Mouse (Mus musculus) embryo, embryonic 10 days (tissue): ENCODE data around the gene Armc8.
A peak's percentile ranks its signal among the peaks of the same experiment; 100 is the strongest.
"Not testable (repeated sequence)": the region's sequence is repeated elsewhere in the genome, so short reads cannot be mapped to it uniquely, and the experiment has no call there.

Source experiments
- DNase-seq: peaks from one replicate; pipeline ENCODE4 v3.0.0-alpha.2; 2015; ENCODE audit warnings: low spot score

Armc8 gene

DNA sequence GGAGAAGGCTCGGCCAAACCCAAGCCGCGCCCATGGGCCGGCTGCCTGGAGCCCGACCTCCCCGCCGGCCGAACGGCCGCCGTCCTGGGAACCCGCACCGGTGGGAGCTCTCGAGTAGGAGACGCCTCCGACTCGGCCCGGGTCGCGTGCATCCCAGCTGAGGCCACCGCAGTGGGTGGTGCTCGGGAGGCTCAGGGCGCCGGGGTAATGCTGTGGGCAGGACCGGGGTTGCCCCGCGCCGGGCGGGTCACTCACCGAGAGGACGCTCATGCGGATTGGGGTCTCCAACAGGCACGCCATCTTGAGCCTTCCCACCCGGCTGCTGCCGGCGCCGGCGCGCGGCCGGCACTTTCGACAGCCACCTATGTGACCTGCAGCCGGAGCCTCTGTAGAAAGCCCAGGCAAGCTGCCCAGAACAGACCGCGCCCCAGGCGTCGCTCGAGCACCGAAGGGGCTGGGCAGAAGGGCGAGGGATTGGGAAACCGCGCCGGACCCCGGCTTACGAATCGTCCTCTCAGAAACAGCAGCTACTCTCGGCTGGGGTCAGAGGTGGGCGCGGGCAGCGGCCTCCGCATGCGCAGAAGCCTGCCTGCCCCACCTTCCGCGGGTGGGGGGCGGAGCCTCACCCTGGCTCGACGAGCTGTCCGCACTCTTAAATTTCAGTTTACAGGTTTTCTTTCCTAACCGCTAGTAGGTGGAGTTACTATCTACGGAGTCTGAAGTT lies at the start of gene Armc8:
Armc8 (minus strand) TSS at position 553 of the 724 bp plus-strand sequence.
- DNase-seq = peak; percentile 91

DNA sequence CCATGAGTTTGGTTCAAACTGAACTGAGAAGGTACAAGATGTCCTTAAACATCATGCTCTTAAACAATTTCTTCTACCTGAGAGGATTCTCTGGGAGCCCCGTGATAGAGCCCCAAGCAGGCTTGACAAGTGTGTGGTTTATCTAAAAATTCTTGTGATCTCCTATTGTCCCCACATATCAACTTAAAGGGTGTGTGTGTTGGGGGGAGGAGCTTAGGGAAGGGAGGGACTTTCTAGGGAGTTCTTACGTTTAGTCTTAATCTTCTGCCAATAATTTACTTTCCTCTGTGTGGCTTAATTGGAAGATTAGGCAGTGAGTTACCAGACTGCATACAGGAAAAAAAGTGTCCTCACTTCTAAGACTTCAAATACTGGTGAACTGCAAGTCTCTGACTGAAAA lies 43.5 kb upstream of the Armc8 start, which contains the start of gene A4gnt:
A4gnt (plus strand) TSS at position 301 of the 400 bp plus-strand sequence.
- no peak for DNase-seq

GRCm38 (mm10) chr9:99603566-99603965 lies 34.9 kb upstream of the Armc8 start:
- DNase-seq = no peak

GRCm38 (mm10) chr9:99599127-99599526 lies 30.4 kb upstream of the Armc8 start:
- DNase-seq = not testable (repeated sequence)

GRCm38 (mm10) chr9:99591144-99591543 lies 22.4 kb upstream of the Armc8 start:
- no peak for DNase-seq

DNA sequence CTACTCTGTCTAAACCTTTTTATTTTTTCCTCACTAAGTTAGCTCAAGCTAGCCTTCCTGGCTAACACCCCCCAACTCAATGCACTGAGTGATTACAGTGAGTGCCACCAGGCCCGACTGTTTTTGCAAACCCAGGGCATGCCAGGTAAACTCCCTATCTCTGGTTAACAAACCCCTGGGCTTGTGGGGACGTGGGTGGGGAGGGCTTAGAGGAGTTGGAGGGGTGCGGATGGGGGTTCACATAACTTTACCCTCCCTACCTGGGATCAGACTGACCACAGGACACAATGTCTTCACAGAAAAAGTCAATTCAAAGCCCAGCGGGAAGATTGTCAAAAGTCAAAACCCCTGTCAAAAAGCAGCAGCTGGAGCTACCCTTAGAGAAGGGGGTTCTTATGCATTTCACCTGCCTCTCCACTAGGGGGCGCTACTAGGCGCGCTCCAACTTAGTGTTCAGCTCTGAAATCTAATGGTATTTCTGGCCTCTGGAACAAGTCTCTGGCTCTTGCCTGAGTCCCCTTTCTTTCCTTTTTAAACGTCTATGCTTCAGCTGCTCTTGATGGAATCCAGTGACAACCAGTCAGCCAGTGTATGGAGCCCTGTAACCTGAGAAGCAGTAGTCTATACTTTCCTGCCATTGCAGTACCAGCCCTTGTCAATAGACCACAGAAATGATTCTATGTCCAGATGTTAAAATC lies 19.0 kb upstream of the Armc8 start:
- peak; percentile 75 for DNase-seq

GRCm38 (mm10) chr9:99580655-99581054 lies 12.0 kb upstream of the Armc8 start:
- DNase-seq = peak; percentile 74

DNA sequence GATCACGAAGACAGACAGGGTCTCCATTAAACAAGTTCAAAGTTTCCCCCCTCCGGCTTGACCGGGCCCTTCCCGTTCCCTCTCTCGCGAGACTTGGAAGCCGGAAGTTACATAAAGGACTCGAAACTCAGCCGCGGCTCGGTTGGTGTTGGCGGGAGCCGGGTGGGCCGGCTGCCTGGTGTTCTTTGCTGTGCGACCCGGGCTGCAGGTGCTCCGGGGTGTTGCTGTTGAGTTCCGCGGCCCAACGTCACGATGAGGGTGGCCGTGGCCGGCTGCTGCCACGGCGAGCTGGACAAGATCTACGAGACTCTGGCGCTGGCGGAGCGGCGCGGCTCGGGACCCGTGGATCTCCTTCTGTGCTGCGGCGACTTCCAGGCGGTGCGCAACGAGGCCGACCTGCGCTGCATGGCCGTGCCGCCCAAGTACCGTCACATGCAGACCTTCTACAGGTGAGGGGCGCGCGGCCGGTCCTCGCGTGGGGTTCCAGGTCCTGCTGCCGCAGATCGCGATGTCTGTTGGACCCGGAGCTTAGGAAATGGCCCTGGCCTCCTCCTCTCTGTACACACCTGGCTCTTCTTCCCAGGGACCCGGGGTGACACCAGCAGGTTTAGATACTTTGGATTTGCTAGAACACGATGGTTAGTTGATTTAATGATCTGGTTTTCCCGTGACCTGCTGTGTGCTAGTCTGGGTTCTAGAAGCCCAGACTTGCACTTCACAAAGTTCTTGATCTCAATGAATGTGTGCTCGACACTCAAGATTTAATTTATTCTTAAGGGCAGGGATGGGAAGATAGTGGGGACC lies 7.2 kb upstream of the Armc8 start, which contains the start of gene Dbr1:
Dbr1 (plus strand) TSS at position 123 of the 804 bp plus-strand sequence.
- DNase-seq = peak; percentile 95

DNA sequence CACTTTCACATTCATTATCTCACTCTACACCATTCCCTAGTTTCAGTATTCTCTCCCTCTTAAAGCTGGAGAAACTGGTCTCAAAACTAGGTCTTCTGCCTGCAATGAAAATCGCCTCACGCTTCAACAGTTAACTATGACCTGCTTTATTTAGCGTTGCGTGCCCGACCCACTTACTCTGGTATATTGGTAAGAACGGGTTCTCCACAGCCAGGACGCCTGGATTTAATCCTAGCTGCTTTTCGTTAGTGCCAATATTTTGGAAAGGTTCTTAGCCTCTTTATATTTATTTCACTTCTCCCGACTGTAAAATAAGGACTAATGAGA lies 335 bp upstream of the Armc8 start:
- DNase-seq = peak; percentile 63

DNA sequence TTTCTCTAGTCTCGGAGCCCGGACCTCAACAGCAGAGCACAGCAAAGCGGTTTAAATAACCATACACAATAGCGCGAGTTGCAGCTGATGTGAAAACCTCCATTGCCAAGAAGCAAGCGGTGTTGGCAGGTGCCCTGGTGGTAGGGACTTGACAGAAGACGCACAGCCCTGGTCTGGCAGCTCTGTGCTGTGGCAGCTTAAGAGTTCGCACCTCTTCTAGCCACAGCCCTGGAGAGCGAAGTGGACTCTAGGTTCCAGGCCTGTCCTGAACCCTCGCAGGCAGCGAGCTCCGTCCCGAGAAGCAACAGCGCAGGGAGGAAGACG lies 714 bp downstream of the Armc8 start:
- DNase-seq = peak; percentile 35

DNA sequence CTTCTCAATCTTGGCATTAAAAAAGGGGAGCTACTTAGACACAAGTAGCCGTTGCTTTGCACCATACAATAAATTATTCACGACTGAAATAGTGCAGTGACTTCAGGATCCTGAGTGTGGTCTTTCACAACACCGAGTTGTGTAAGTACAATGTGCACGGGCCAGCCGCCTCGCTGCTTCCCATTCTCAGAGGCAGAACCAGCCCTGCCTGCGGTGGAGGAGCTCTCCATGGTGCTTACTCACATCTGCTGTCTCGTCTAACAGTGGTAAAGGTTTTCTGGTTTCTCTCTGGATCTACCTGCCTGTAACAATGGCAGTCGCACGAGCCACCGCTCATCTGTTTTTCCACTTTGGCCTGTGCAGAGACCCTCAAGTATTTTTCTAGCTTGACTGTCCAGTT lies 5.0 kb downstream of the Armc8 start:
- DNase-seq = peak; percentile 82

GRCm38 (mm10) chr9:99560389-99560788 lies 8.3 kb downstream of the Armc8 start:
- no peak for DNase-seq

DNA sequence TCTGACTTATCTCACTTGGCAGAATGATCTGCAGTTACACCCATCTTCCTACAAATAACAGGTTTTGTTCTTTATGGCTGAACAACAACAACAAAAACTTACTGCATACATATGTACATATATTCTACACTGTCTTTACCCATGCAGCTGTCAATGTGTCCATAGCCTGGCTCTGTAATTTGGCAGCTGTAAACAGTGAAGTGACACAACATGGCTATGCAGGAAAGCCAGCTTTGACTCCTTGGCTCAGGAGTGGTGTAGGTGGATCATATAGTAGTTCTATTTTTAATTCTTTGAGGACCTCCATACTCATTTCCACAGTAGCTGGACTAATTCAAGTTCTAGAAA lies 9.2 kb downstream of the Armc8 start:
- DNase-seq = no peak

- DNase-seq = no peak
Observed at GRCm38 (mm10) chr9:99558824-99559556, 9.7 kb downstream of the Armc8 start.

DNA sequence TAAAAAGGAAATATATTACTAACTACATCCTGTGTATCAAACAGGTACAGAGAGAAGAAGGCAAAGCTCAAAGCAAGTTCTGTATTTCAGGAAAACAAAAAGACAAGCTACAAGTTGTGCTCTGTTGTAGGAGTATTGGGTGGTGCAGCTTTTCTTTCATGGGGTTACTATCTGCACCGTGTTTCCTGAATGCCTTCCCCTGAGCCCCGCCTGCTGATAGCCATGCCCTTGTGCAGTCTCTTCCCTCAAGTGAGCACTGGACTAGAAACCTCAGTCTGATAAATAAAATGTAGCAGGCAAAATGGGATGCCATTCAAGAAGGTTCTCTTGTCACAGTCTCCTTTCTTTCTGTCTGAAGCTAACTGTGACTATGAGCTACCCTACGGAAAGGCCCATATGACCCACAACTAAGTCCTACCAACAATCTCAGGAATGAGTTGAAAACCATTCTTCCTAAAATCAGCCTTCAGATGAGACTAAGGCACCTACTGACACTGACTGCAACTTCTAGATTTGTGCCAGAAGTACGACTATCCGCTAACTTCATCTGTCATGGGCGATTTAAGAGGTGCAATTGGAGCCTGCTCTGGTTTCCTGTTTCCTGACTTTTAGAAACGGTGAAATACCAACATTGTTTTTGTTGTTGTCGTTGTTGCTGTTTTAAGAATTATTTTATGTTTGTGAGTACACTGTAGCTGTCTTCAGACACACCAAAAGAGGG lies 11.0 kb downstream of the Armc8 start:
- DNase-seq = no peak

- no peak for DNase-seq
Observed at GRCm38 (mm10) chr9:99555253-99555652, 13.4 kb downstream of the Armc8 start.

- DNase-seq = no peak
Observed at GRCm38 (mm10) chr9:99554052-99554451, 14.6 kb downstream of the Armc8 start.

DNA sequence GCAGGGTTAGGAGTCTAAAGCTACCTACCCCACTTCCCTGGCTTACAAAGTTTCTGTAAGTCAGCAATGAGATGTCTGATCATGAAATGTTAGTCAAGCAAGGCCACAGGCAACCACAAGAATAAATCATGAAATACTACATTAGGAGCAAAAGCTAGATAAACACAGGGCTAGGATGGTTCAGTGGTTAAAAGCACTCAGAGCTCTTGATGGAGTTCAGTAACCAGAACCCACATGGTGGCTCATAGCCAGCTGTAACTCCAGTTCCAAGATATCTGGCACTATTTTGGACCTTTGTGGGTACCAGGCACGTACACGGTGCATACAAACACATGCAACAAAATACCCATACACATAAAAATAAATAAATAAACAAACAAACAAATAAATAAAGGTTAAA lies 15.7 kb downstream of the Armc8 start:
- no peak for DNase-seq

- no peak for DNase-seq
Observed at GRCm38 (mm10) chr9:99552068-99552467, 16.6 kb downstream of the Armc8 start.

DNA sequence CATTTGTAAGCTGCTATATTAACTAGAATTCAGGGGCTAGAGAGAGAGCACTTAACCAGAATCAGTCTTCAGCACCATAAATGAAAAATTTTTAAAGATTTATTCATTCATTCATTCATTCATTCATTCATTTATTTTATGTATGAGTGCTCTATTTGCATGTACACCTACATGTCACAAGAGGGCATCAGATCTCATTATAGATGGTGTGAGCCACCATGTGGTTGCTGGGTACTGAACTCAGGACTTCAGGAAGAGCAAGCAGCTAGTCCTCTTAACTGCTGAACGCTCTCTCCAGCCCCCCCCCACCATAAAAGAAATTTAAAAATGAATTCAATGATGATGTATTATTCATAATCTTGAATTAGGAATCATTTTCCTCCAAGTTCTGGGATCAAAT lies 22.4 kb downstream of the Armc8 start:
- no peak for DNase-seq

GRCm38 (mm10) chr9:99531865-99532264 lies 36.8 kb downstream of the Armc8 start:
- no peak for DNase-seq

GRCm38 (mm10) chr9:99505875-99506274 lies 62.8 kb downstream of the Armc8 start:
- DNase-seq = no peak
